In genomic region chr4:136649480-136650196, GRCm38 (mm10) we compare ENCODE assay signal across 11 mouse cellular contexts. TPM values are rescaled to one million over a fixed set of nuclear protein-coding genes. Genes with fewer than 3 reads are reported as not detected.
DNase-seq lines count a peak whose midpoint lies in the region; ATAC-seq and TF ChIP-seq lines count a peak whose summit lies in the region.
"Had no signal": no experiment of that assay in that cellular context is flagged by ENCODE, and none has a peak within 500 bp of the region (broad histone marks: within the 10 kb centered on the region; RNA-seq: fewer than 3 reads in every experiment).

No protein-coding gene starts in this region.

- H3K27ac ChIP-seq in heart, embryonic 14.5 days (replicated peaks in 1 of 2; ENCODE audit: control insufficient read depth in 1 of 2, insufficient read depth in 1 of 2, low read depth in 2 of 2, low read length in 2 of 2), result no peak overlapping the region
- no peak overlapping the region for H3K27ac ChIP-seq in heart, adult 2 months
- H3K27ac ChIP-seq in stomach, postnatal 0 days (replicated peaks), result no peak overlapping the region

- no peak overlapping the region for H3K4me3 ChIP-seq in heart, embryonic 14.5 days (ENCODE audit: control insufficient read depth in 1 of 2, insufficient read depth in 1 of 2, low read depth in 1 of 2, low read length in 2 of 2)
- H3K4me3 ChIP-seq in heart, adult 2 months, result no peak overlapping the region
- H3K4me3 ChIP-seq in stomach, postnatal 0 days (ENCODE audit: low read depth, low read length), result no peak overlapping the region

- intact Hi-C loops in heart, adult 2 months (cut with DNase I), result loop anchor here (1.0 to 2.0 kb wide), 2 partner anchors 192 to 423 kb away; no protein-coding TSS in a partner anchor

- TF ChIP-seq POLR2A in heart, adult 2 months (IDR thresholded peaks at IDR 0.05; ENCODE audit: insufficient read depth, low read depth, low read length), result no peak

- peaks cover 6% of the 10 kb centered on the region for H3K9me3 ChIP-seq in heart, embryonic 14.5 days (ENCODE audit: control insufficient read depth, low read length)
- no peaks in the 10 kb centered on the region for H3K9me3 ChIP-seq in stomach, postnatal 0 days (ENCODE audit: control insufficient read depth, low read length)

- H3K4me2 ChIP-seq in heart, embryonic 14.5 days (ENCODE audit: low read length), result peak overlapping the region; percentile 49
- H3K4me2 ChIP-seq in stomach, postnatal 0 days (replicated peaks; ENCODE audit: low read depth), result peak overlapping the region; percentile 45

- no peak for TF ChIP-seq EP300 in heart, adult 2 months (IDR thresholded peaks at IDR 0.05; ENCODE audit: insufficient read depth, low read depth, low read length)
- TF ChIP-seq EP300 in stomach, postnatal 0 days (optimal IDR thresholded peaks at IDR 0.05), result no peak

- no peak for TF ChIP-seq CTCF in heart, adult 2 months (IDR thresholded peaks at IDR 0.05)
- TF ChIP-seq CTCF in stomach, postnatal 0 days (IDR thresholded peaks at IDR 0.05; ENCODE audit: low read depth), result no peak

- H3K9ac ChIP-seq in heart, embryonic 14.5 days (ENCODE audit: low read length), result no peak overlapping the region
- no peak overlapping the region for H3K9ac ChIP-seq in heart, adult 2 months (ENCODE audit: low read depth, low read length)
- H3K9ac ChIP-seq in stomach, postnatal 0 days (ENCODE audit: low read length), result no peak overlapping the region

- 27% methylated on average over 13 of the region's 13 CpGs for WGBS in heart, embryonic 14.5 days
- 34% methylated on average over 13 of the region's 13 CpGs for WGBS in heart, adult 2 months
- 33% methylated on average over 13 of the region's 13 CpGs for WGBS in stomach, postnatal 0 days

- H3K4me1 ChIP-seq in heart, embryonic 14.5 days (ENCODE audit: control insufficient read depth in 2 of 2, insufficient read depth in 2 of 2, low read length in 2 of 2), result peaks cover 14 to 23% of the 10 kb centered on the region in 2 experiments
- no peaks in the 10 kb centered on the region for H3K4me1 ChIP-seq in heart, adult 2 months (ENCODE audit: control insufficient read depth, insufficient read depth, low read length)
- no peaks in the 10 kb centered on the region; the same call in 1 of the 2 replicates for H3K4me1 ChIP-seq in stomach, postnatal 0 days (replicated peaks; ENCODE audit: control insufficient read depth, insufficient read depth)

- no peak for ATAC-seq in heart, embryonic 14.5 days (ENCODE audit: insufficient number of reproducible peaks, insufficient read depth, low FRiP score, low read depth)
- ATAC-seq in stomach, postnatal 0 days (ENCODE audit: low FRiP score, low TSS enrichment), result peak; percentile 51
- ATAC-seq: inflammation-experienced regulatory T-cells, adult 6 months had no signal

- no peaks in the 10 kb centered on the region for H3K36me3 ChIP-seq in heart, embryonic 14.5 days (ENCODE audit: control insufficient read depth, insufficient read depth, low read length)
- no peaks in the 10 kb centered on the region for H3K36me3 ChIP-seq in heart, adult 2 months (ENCODE audit: control insufficient read depth, insufficient read depth, low read length)
- H3K36me3 ChIP-seq in stomach, postnatal 0 days (ENCODE audit: control insufficient read depth, insufficient read depth, low read length), result no peaks in the 10 kb centered on the region

- H3K27me3 ChIP-seq in heart, embryonic 14.5 days (ENCODE audit: control insufficient read depth, insufficient read depth, low read length), result peaks cover 29% of the 10 kb centered on the region
- H3K27me3 ChIP-seq in heart, adult 2 months (ENCODE audit: control insufficient read depth, insufficient read depth, low read length), result no peaks in the 10 kb centered on the region
- H3K27me3 ChIP-seq in stomach, postnatal 0 days (ENCODE audit: control insufficient read depth, insufficient read depth, low read length), result no peaks in the 10 kb centered on the region

- DNase-seq in heart, adult 2 months, result no peak
- DNase-seq in right cerebral cortex, postnatal 10 days (ENCODE audit: low spot score in 2 of 2), result peak; percentile 53 to 60
- DNase-seq in right cerebral cortex, postnatal 14 days, result no peak
- peak; percentile 58 to 60 for DNase-seq in layer of hippocampus, postnatal 14 days (ENCODE audit: low spot score in 2 of 2)
- no peak for DNase-seq in stomach, postnatal 0 days (ENCODE audit: low spot score)
- no peak for DNase-seq in gastrocnemius, postnatal 10 days
- DNase-seq in gastrocnemius, adult 8-10 months (ENCODE audit: low spot score in 2 of 2), result no peak

- no peaks in the 10 kb centered on the region for H3K79me2 ChIP-seq in heart, adult 2 months (replicated peaks; ENCODE audit: control insufficient read depth, insufficient read depth, low read length)

RNA-seq across cellular contexts. Expression of gene Lactbl1, which starts 27.2 kb away (rescaled TPM):
- not detected in 2 replicates for polyA plus RNA-seq in heart, embryonic 14.5 days (2014; fragmentation: Nextera tagmentation; extraction: Ambion mirVana)
- total RNA-seq in heart, adult 2 months (2021), result not detected
- 0.08 and 0.18 TPM in 2 replicates for polyA plus RNA-seq in heart, adult 2 months (2012; rRNA removed)
- under 1 TPM; 0.18 to 0.24 TPM for total RNA-seq in layer of hippocampus, postnatal 14 days (2021)
- polyA plus RNA-seq in stomach, postnatal 0 days (2015; fragmentation: Nextera tagmentation; extraction: Ambion mirVana), result not detected in 2 replicates
- total RNA-seq in gastrocnemius, postnatal 10 days (2021), result not detected
- total RNA-seq in gastrocnemius, adult 8-10 months (2022), result not detected
- total RNA-seq: ES-E14 had no signal
- polyA plus RNA-seq: neural tube, embryonic 11.5 days had no signal

RNA-seq across cellular contexts. Expression of gene Tex46, which starts 39.4 kb away (rescaled TPM):
- polyA plus RNA-seq in heart, embryonic 14.5 days (2014; fragmentation: Nextera tagmentation; extraction: Ambion mirVana), result not detected in 2 replicates
- not detected for total RNA-seq in heart, adult 2 months (2021)
- not detected in 2 replicates for polyA plus RNA-seq in heart, adult 2 months (2012; rRNA removed)
- not detected for total RNA-seq in layer of hippocampus, postnatal 14 days (2021)
- polyA plus RNA-seq in stomach, postnatal 0 days (2015; fragmentation: Nextera tagmentation; extraction: Ambion mirVana), result not detected in 2 replicates
- not detected for total RNA-seq in gastrocnemius, postnatal 10 days (2021)
- total RNA-seq in gastrocnemius, adult 8-10 months (2022), result not detected
- total RNA-seq: ES-E14 had no signal
- polyA plus RNA-seq: inflammation-experienced regulatory T-cells, adult 6 months; neural tube, embryonic 11.5 days had no signal

RNA-seq across cellular contexts. Expression of gene Kdm1a, which starts 47.1 kb away (rescaled TPM):
- polyA plus RNA-seq in heart, embryonic 14.5 days (2014; fragmentation: Nextera tagmentation; extraction: Ambion mirVana), result 40.0 and 45.9 TPM in 2 replicates
- 10 to 100 TPM; 27.0 to 27.1 TPM for total RNA-seq in heart, adult 2 months (2021)
- 18.7 and 28.1 TPM in 2 replicates for polyA plus RNA-seq in heart, adult 2 months (2012; rRNA removed)
- total RNA-seq in layer of hippocampus, postnatal 14 days (2021), result 100 to 1,000 TPM; 109 to 114 TPM
- 13.8 and 15.1 TPM in 2 replicates for polyA plus RNA-seq in stomach, postnatal 0 days (2015; fragmentation: Nextera tagmentation; extraction: Ambion mirVana)
- 10 to 100 TPM; 28.9 to 36.7 TPM for total RNA-seq in gastrocnemius, postnatal 10 days (2021)
- total RNA-seq in gastrocnemius, adult 8-10 months (2022), result 10 to 100 TPM; 17.0 to 19.0 (median 17.8) TPM

Comparison
In these comparisons a context has a peak if more than half of its experiments do, and no peak if none do; other contexts are left out.
1. DNase-seq: peak in right cerebral cortex, postnatal 10 days (2 of 2) and layer of hippocampus, postnatal 14 days (2 of 2); none in heart, adult 2 months (0 of 2), right cerebral cortex, postnatal 14 days (single experiment), stomach, postnatal 0 days (single experiment), gastrocnemius, postnatal 10 days (single experiment) and gastrocnemius, adult 8-10 months (0 of 2).